Comparison of ENCODE assay signal across 1 mouse cellular context in the genomic region with DNA sequence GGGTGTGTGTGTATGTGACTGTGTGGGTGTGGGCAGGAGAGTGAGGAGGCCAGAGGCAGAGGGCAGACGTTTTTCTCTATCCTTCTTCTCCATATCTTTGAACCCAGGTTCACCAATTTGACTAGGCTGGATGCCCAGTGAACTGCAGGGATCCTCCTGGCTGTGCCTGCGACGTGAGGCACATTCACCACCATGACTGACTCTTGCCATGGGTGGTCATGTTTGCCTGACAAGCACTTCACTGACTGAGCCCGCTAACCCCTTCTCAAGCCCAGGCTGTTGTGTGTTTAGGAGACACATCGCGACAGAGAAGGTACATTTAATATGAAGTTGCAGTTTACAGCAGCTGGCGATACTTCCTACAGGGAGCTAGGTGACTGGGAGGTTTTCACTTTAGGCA.
TF ChIP-seq lines count a peak whose summit lies in the region.

No protein-coding gene starts in this region.

TF ChIP-seq in CH12.LX, 34 proteins besides CTCF, POLR2A, EP300 and RAD21:
- no peak for TF ChIP-seq MAFK (IDR thresholded peaks at IDR 0.05; ENCODE audit: insufficient replicate concordance, low read length)
- TF ChIP-seq TCF12 (IDR thresholded peaks at IDR 0.05; ENCODE audit: low read depth, low read length) = no peak
- no peak for TF ChIP-seq ZMIZ1 (IDR thresholded peaks at IDR 0.05; ENCODE audit: low read depth, low read length)
- no peak for TF ChIP-seq IRF4 (IDR thresholded peaks at IDR 0.05; ENCODE audit: low read depth, low read length)
- TF ChIP-seq ZC3H11A (IDR thresholded peaks at IDR 0.05; ENCODE audit: low read depth, low read length) = no peak
- no peak for TF ChIP-seq ZKSCAN1 (IDR thresholded peaks at IDR 0.05; ENCODE audit: borderline replicate concordance, low read depth, low read length)
- no peak for TF ChIP-seq POLR2AphosphoS2 (IDR thresholded peaks at IDR 0.05; ENCODE audit: low read depth, low read length)
- TF ChIP-seq GABPA (IDR thresholded peaks at IDR 0.05; ENCODE audit: insufficient replicate concordance, low read depth, low read length) = no peak
- TF ChIP-seq CHD1 (IDR thresholded peaks at IDR 0.05; ENCODE audit: low read depth, low read length) = no peak
- no peak for TF ChIP-seq MAX (IDR thresholded peaks at IDR 0.05; ENCODE audit: low read length)
- TF ChIP-seq MXI1 (IDR thresholded peaks at IDR 0.05; ENCODE audit: low read depth, low read length) = no peak
